Comparison of ENCODE assay signal across 8 mouse cellular contexts in genomic region chr13:69932695-69933550, GRCm38 (mm10).
DNase-seq lines count a peak whose midpoint lies in the region; ATAC-seq and TF ChIP-seq lines count a peak whose summit lies in the region.

No protein-coding gene starts in this region.

- 74% methylated on average over 9 of the region's 9 CpGs for WGBS in kidney, postnatal 0 days
- 76% methylated on average over 9 of the region's 9 CpGs for WGBS in embryonic facial prominence, embryonic 14.5 days
- 38% methylated on average over 9 of the region's 9 CpGs for WGBS in hindbrain, embryonic 16.5 days
- WGBS in neural tube, embryonic 12.5 days: 43% methylated on average over 9 of the region's 9 CpGs

- no peak overlapping the region for H3K9ac ChIP-seq in kidney, postnatal 0 days (ENCODE audit: low read depth, low read length)
- H3K9ac ChIP-seq in embryonic facial prominence, embryonic 14.5 days (ENCODE audit: low read depth, low read length): no peak overlapping the region
- H3K9ac ChIP-seq in hindbrain, embryonic 16.5 days (ENCODE audit: low read depth, low read length): no peak overlapping the region
- H3K9ac ChIP-seq in neural tube, embryonic 12.5 days: no peak overlapping the region

- ATAC-seq in kidney, postnatal 0 days (replicated peaks; ENCODE audit: low FRiP score, low read depth): no peak
- no peak for ATAC-seq in embryonic facial prominence, embryonic 14.5 days (ENCODE audit: low read depth)
- peak; percentile 19; the same call in 1 of the 2 replicates for ATAC-seq in hindbrain, embryonic 16.5 days
- ATAC-seq in neural tube, embryonic 12.5 days (ENCODE audit: low FRiP score, low read depth): no peak

- no peak overlapping the region for H3K4me2 ChIP-seq in kidney, postnatal 0 days (ENCODE audit: low read length)
- H3K4me2 ChIP-seq in embryonic facial prominence, embryonic 14.5 days (ENCODE audit: low read depth, low read length): no peak overlapping the region
- peak overlapping the region; percentile 47 for H3K4me2 ChIP-seq in hindbrain, embryonic 16.5 days (ENCODE audit: low read length)
- peak overlapping the region; percentile 50 for H3K4me2 ChIP-seq in neural tube, embryonic 12.5 days (replicated peaks)

- no peak overlapping the region for H3K27ac ChIP-seq in kidney, postnatal 0 days
- H3K27ac ChIP-seq in embryonic facial prominence, embryonic 14.5 days (replicated peaks; ENCODE audit: low read depth, low read length): no peak overlapping the region
- H3K27ac ChIP-seq in hindbrain, embryonic 16.5 days (ENCODE audit: low read depth, low read length): peak overlapping the region; percentile 60; the same call in 1 of the 2 replicates
- peak overlapping the region; percentile 62; the same call in 1 of the 2 replicates for H3K27ac ChIP-seq in neural tube, embryonic 12.5 days

- DNase-seq in kidney, postnatal 0 days (ENCODE audit: low spot score): peak; percentile 31
- no peak for DNase-seq in kidney, postnatal 14 days
- peak; percentile 29 for DNase-seq in embryonic facial prominence, embryonic 14.5 days (ENCODE audit: low spot score)
- DNase-seq in heart, adult 8-10 months (ENCODE audit: low spot score): no peak
- DNase-seq in frontal cortex, postnatal 14 days (ENCODE audit: low spot score in 2 of 2): no peak
- DNase-seq in layer of hippocampus, adult 18-20 months (ENCODE audit: low spot score in 2 of 2): no peak

- TF ChIP-seq CTCF in kidney, postnatal 0 days (IDR thresholded peaks at IDR 0.05; ENCODE audit: low read depth): no peak

- H3K36me3 ChIP-seq in kidney, postnatal 0 days (ENCODE audit: insufficient read depth, low read length): no peaks in the 10 kb centered on the region
- no peaks in the 10 kb centered on the region for H3K36me3 ChIP-seq in embryonic facial prominence, embryonic 14.5 days (ENCODE audit: control insufficient read depth, insufficient read depth, low read length)
- no peaks in the 10 kb centered on the region for H3K36me3 ChIP-seq in hindbrain, embryonic 16.5 days (ENCODE audit: control insufficient read depth, insufficient read depth, low read length)
- no peaks in the 10 kb centered on the region for H3K36me3 ChIP-seq in neural tube, embryonic 12.5 days

- no peak overlapping the region for H3K4me3 ChIP-seq in kidney, postnatal 0 days (replicated peaks; ENCODE audit: low read depth, low read length)
- H3K4me3 ChIP-seq in embryonic facial prominence, embryonic 14.5 days (ENCODE audit: low read depth, low read length): no peak overlapping the region
- H3K4me3 ChIP-seq in hindbrain, embryonic 16.5 days (ENCODE audit: low read length): no peak overlapping the region
- no peak overlapping the region for H3K4me3 ChIP-seq in neural tube, embryonic 12.5 days

- H3K9me3 ChIP-seq in kidney, postnatal 0 days (replicated peaks; ENCODE audit: low read length): no peaks in the 10 kb centered on the region
- no peaks in the 10 kb centered on the region for H3K9me3 ChIP-seq in embryonic facial prominence, embryonic 14.5 days (ENCODE audit: control insufficient read depth, low read length)
- H3K9me3 ChIP-seq in hindbrain, embryonic 16.5 days (ENCODE audit: control insufficient read depth, low read length): no peaks in the 10 kb centered on the region
- no peaks in the 10 kb centered on the region for H3K9me3 ChIP-seq in neural tube, embryonic 12.5 days

- H3K27me3 ChIP-seq in kidney, postnatal 0 days (ENCODE audit: insufficient read depth, low read length): no peaks in the 10 kb centered on the region
- H3K27me3 ChIP-seq in embryonic facial prominence, embryonic 14.5 days (replicated peaks; ENCODE audit: control insufficient read depth, insufficient read depth, low read length): no peaks in the 10 kb centered on the region
- H3K27me3 ChIP-seq in hindbrain, embryonic 16.5 days (replicated peaks; ENCODE audit: control insufficient read depth, insufficient read depth, low read length): no peaks in the 10 kb centered on the region
- 0 out of 2 replicates have a peak, but pooled peaks cover 3% of the 10 kb centered on the region for H3K27me3 ChIP-seq in neural tube, embryonic 12.5 days (replicated peaks)

- H3K4me1 ChIP-seq in kidney, postnatal 0 days (replicated peaks; ENCODE audit: insufficient read depth, low read length): no peaks in the 10 kb centered on the region
- no peaks in the 10 kb centered on the region for H3K4me1 ChIP-seq in embryonic facial prominence, embryonic 14.5 days (ENCODE audit: control insufficient read depth, insufficient read depth, low read length)
- peaks cover 18% of the 10 kb centered on the region for H3K4me1 ChIP-seq in hindbrain, embryonic 16.5 days (ENCODE audit: control insufficient read depth, insufficient read depth, low read depth, low read length)
- peaks cover 17% of the 10 kb centered on the region; the same call in 1 of the 2 replicates for H3K4me1 ChIP-seq in neural tube, embryonic 12.5 days

Comparison
In these comparisons a context has a peak if more than half of its experiments do, and no peak if none do; other contexts are left out.
1. DNase-seq: peak in kidney, postnatal 0 days (single experiment) and embryonic facial prominence, embryonic 14.5 days (single experiment); none in kidney, postnatal 14 days (single experiment), heart, adult 8-10 months (single experiment), frontal cortex, postnatal 14 days (0 of 2) and layer of hippocampus, adult 18-20 months (0 of 2).
2. H3K27ac ChIP-seq: peak in hindbrain, embryonic 16.5 days (single experiment) and neural tube, embryonic 12.5 days (single experiment); none in kidney, postnatal 0 days (single experiment) and embryonic facial prominence, embryonic 14.5 days (single experiment).
3. H3K4me2 ChIP-seq: peak in hindbrain, embryonic 16.5 days (single experiment) and neural tube, embryonic 12.5 days (single experiment); none in kidney, postnatal 0 days (single experiment) and embryonic facial prominence, embryonic 14.5 days (single experiment).